Mouse (Mus musculus) heart, postnatal 25 days (tissue): Measurements from ENCODE around the gene Erf. TPM values are rescaled to one million over a fixed set of nuclear protein-coding genes. Genes with fewer than 3 reads are reported as not detected.

ENCODE experiments used
- DNase-seq: peaks from one replicate; pipeline ENCODE4 v3.0.0; 2022; ENCODE audit warnings: low spot score
- intact Hi-C: fragments of 180-260 bp; cut with DNase I; formaldehyde crosslinking; loops from one replicate; pipeline ENCODE4 v1.15.1; 2025
- total RNA-seq, 2 experiments: library from RNA; stranded (reverse); gene quantifications; 2 replicates each; pipeline ENCODE4 v1.2.3; 2021

Gene Erf
- total RNA-seq, 2 experiments from 2014 or later = 19.2 to 29.6 TPM

DNA sequence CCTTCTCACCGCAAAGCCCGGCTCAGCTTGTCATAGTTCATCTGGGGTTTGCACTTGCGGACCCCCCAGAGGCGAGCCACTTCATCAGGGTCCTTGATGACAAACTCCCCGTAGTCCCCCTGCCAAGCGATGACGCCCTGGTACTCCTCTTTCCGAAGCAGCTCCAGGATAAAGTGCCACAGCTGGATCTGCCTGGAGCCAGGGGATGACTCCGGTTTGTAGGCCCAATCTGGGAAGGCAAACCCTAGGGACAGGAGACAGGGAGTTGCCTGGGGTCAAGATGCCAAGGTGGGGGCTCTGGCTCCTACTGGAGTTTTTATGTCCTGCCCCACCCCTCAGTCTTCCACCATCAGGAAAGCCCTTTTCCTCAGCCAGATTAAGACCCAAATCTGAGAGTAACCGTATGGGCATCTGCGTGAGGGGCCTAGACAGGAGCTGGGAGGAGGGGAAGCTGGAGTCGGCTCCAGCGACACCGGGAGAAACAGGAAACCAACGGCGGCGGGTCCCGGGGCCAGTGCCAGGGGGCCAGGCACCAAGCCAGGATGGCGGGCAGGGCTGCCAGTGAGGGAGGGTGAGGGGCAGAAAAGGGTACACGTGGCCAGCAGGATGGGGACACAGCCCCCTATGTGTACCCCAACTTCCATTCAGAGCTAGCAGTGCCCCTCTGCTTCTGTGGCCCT, 4.3 kb downstream of the Erf start:
- intact Hi-C loops = no loop called here
- no peak for DNase-seq

DNA sequence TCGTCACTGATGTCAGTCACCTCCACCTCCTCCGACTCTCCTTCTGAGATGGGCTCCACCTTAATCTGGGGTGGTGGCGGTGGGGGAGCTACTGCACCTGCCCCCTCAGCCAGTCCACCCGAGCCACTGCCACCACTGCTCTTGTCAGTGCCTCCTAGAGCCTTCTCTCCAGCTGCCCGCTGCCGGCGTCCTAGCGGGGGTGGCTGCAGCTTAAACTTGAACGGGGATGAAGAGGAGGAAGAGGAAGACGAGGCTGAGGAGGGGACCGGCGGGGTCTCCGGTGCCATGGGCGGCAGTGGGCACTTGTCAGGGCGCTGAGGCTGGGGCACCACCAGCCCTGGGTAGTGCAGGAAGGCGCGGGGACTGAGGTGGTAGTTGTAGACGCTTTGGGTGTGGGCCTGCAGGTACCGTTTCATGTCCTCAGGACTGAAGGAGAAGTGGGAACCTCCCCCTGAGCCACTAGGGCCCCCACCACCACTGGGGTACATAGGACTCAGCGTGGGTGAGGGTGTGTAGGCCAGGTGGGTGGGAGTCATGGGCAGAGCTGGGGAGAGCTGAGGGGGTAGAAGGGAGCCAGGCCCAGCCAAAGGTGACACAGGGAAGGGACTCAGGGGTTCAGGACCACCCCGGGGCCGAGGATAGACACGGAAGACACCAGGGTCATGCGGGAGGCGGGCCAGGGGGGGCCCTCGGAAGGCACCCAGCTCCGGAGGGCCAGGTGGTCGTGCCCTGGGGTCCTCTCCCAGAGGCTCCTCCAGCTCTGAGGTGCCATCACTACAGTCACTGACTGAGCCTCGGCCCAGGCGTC, 5.8 kb downstream of the Erf start:
- DNase-seq = no peak
- intact Hi-C loops = loop anchor here (5.0 kb wide), 2 partner anchors 88 to 138 kb away; no protein-coding TSS in a partner anchor

DNA sequence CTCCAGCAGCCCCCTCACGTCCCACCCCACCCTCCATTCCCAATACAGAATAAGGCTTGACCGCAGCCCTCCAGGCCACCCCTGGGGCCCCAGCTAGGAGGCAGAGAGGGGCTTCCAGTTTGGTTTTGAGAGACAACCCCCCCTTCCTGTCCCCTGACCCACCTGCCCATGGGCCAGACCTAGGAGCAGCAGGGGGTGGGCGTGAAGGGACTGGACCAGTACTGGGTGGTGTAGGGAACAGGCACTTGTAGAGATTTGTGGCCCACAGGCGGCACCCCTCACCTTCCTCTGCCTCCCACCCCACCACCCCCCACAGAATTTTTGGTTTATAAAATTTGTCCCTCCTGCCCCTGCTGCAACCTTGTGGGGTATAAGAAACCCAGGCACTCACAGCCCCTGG, 7.2 kb downstream of the Erf start:
- no peak for DNase-seq
- intact Hi-C loops = loop anchor here (5.0 kb wide), 2 partner anchors 89 to 139 kb away; no protein-coding TSS in a partner anchor

DNA sequence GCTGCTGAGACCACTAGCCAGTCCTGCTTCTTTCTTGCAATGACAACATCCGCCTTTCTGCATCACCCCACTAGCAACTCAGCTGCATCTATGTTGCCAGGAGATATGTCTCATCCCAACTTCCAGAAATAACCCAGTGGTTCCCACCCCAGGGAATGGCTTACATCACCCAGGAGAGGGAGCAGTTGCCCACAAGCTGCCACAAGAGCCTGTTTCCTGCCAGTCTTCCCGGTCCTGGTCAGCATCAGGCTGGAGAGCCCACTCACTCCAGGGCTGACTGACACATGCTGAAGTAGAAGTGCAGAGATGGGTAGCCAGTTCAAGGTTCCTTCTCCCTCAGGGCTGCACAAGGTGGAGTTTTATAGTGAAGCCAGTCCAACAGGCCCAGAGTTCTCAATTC, 9.5 kb downstream of the Erf start:
- peak; percentile 44 for DNase-seq

DNA sequence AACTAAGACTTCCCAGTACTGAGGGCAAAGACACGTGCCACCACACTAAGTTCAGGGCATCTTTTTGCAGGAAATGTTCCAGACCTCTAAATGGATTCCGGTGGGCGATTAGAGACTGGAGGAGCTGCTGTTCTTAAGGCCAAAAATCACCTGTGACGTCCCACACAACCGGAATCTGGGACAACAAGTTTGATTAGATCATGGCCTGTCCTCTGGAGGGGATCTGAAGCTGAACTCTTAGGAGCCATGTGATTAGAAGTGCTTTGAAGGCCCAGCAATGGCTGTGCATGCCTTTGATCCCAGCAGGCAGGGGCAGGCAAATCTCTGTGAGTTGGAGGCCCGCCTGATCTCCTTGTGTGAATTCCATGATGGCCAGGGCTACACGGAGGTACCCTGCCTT, 9.9 kb downstream of the Erf start:
- no peak for DNase-seq
- intact Hi-C loops = loop anchor here (1.0 to 5.0 kb wide), 4 partner anchors 38 to 142 kb away; partner anchors contain the start of gene Megf8

More for the DNA sequence above, 9.5 kb downstream of the Erf start:
- intact Hi-C loops = loop anchor here (2.0 to 5.0 kb wide), 3 partner anchors 76 to 141 kb away; partner anchors contain the start of gene Megf8

DNA sequence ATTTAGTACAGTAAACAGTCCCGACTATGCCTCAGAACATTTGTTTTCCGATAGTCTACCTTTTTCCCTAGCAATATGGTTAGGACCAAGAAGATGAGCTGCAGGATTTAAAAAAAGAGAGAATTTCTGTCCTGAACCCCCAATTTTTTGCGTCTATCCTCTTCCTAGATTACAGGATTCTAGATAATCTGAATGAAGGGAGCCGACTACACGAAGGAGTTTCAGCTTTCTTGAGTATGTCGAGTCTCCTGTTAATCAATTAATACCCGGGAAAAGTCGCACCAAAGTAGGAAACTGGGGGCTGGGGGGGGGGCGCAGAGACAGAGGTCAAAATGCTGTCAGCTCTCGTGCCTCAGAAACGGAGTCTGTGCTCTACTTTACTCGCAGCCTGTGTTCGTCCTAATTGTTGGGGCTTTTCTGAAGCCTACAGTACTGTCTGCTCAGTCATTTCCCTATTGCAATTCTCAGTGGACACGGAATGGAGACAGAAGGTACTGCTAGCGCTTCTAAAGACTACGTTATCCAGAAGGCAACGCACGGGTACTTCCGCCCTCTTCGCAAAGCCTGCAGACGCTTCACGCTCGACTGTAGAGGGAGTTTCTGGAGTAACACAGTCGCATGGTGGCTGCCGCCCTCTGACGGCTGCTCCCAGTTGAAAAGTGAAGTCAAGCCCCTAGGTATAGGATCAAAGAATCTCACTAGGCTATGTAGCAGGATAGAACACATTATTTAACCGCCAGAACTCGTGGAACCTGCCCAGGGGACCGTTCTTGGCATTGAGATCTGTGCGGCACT, 11.5 kb downstream of the Erf start:
- intact Hi-C loops = loop anchor here (1.0 kb wide), 1 partner anchor 10 kb away; no protein-coding TSS in a partner anchor

DNA sequence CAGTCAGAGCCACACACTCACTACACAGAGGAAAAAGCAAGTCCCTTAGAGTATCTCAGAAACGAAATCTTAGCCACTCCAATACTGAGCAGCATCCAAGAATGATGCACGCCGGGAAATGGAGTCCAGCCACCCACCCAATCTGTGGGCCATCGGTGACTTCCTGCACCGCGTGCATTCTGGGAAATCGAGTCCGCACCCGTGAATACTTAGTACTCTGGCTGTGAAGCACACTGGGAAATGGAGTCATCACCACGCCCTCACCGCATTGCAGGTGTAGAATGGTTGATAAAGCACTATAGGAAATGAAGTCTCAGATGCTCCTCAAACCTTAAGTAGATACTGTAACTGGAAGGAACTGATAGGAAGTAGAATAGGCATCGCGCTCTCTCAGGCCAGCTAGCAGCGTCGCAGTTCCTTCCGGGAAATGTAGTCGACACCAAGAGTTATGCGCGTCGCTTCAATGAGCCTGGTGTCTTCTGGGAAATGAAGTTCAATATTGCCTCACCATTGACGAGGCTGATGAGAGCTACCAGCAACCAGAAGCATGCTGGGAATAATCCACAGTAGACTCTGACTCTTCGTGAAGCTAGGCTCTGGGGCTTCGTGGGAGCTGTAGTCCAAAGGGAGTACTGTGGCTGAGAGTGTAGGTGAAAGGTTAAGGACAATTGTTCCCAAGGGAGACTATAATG, 12.4 kb downstream of the Erf start:
- intact Hi-C loops = no loop called here
- DNase-seq = peak; percentile 89

More for the DNA sequence above, 11.5 kb downstream of the Erf start:
- DNase-seq = peak; percentile 77

DNA sequence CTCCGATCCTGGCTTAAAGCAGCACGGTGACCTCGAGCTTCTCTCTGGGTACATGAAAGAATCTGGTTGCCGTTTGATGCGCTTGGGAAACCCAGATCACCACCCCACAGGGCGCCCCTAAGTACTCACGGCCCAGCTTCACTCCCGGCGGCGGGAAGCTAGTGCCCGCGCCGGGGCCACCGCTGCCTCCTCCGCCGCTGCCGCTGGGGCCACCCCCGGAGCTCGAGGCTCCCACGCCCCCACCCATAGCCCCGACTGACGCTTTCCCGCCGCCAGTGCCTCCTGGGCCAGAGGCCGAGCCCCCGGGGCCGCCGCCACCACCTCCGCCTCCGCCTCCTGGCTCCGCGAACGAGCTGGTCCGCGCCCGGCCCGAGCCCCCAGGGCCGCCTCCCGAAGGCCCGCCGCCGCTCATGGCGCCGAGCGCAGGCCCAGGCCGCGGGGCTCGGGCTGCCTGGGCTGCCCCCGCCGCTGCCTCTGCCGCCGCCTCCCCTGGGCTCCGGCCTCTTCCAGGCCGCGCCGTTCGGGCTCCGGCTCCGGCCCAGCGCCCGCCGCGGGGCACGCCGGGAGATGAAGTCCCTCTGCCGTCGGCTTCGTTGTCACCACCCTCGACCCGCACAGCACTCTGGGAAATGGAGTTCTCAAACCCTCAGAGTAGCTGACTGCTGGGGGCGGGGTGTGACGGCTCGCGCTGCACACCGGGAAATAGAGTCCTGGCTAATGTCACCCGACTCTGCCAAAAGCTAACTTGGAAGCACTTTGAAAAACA, 13.1 kb downstream of the Erf start, which contains the start of gene Gsk3a:
Gene Gsk3a (minus strand): TSS at position 603 of the 766 bp plus-strand sequence.
- peak; percentile 97 for DNase-seq
- intact Hi-C loops = loop anchor here (2.0 kb wide), 1 partner anchor 15 kb away; no protein-coding TSS in a partner anchor

DNA sequence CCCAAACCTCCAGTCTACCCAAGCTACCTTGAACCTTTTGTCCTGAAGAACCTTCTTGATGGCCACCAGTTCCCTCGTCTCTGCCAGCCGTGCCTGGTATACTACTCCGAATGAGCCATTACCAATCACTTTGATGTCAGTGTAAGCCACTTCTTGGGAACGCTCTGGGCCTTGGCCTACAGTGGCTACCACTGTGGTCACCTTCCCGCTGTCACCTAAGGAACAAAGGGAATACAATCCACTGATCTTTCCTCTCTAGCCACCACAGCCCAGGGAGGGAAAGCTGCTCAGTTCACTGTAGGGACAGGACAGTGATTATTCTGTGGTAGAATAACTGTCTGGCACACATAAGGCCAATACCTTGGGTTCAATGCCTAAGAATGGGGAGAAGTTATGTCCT, 15.0 kb downstream of the Erf start:
- no peak for DNase-seq
- intact Hi-C loops = no loop called here

DNA sequence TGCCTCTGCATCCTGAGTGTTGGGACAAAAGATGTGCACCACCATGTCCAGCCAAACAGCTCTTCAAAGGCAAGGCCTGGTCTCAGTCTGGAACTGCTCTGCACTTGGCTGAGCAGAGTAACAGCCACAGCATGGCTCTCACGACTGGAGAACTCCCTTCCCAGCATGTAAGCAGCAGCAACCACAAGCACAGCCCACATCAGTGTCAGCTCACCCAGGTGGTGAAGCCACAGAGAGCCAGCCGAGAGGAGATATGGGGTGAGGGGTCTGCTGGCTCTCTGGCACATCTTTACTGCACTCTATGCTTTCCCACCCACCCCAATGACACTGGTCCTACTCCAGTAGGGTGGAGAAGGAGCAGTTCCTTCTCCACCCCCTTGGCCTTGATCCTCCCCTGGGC, 17.5 kb downstream of the Erf start:
- DNase-seq = no peak
- intact Hi-C loops = no loop called here

DNA sequence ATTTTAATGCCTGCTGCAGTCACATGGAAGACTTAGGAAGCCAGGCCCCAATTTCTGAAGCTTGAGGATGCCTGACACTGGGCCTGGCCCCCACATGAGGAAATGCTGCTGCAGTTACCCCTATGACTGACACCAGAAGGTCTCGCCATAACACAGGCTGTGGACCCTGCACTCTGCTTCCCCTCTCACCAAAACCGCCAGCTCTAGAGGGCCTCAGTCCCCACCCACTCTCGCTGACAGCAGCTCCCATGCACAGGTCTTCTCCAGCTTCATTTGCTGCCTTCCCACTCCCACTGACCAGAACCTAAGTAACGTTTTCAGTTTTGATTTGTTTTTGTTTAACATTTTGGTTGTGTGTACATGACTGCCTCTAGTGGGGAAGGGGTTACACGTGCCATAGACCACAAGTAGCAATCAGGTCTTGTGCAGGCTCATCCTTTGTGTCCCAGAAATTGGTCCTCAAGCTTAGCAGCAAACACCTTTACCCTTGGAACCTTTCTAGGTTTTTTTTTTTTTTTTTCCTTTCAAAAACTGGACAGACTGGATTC, 18.4 kb downstream of the Erf start:
- intact Hi-C loops = no loop called here
- no peak for DNase-seq

DNA sequence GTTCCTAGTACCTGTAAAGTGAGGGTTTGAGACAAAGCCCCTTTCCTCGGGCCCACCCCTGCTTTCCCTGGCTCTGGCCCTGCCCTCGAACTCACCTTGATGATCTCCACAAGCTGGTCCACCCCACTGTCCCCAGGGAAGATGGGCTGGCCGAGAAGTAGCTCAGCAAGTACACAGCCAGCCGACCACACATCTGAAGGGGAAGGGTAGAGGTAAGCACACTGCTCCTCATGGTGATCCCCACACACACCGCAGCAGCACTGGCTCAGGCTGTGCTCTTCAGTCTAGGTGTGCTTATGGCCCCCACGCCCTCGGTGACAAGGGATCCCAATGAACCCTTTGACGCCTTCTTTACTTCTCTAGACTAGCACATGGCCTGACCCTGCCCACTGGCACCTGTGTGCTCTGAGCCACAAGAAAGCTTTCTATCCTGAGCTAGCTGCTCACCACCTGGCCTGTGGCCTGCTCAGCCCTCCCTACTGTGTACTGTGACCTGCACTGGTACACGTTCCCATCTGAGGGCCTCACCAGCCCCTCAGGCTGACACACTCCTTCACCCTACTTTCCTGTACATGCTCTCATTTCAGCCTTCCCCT, 19.8 kb downstream of the Erf start:
- intact Hi-C loops = no loop called here
- DNase-seq = no peak

DNA sequence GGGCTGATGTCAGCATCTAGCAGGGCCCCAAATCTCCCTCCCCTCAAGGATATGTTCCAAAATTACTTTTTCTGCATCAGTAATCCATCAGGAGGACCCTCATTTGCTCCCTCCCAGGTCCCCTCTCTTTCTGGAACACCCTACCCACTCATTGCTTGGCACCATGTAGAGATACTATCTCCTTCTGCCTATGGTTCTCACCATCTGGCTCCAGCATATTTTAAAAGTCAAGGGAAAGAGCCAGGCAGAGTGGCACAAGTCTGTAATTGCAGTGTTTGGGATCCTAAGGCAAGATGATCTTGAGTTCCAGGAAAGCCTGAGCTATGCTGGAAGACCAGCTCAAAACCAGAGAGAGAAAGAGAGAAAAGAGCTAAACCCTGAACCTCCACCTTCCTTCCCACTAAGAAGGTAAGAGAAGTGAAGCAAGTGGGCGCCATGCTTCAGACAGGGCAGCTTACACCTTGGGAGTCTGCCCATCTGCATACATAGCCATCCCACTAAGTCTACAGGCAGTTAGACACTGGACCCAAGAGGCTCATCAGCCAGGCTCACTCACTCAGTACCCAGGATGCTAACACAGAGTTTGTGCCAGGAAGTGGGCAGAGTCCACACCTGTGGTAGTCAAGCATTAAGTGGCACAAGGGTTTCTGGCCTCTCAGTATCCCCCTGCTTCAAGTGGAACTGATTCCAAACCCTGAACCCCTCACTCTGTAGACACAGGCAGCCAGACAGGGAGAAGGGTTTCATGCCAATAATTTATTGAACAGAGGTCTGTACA, 22.8 kb downstream of the Erf start:
- no peak for DNase-seq
- intact Hi-C loops = no loop called here

DNA sequence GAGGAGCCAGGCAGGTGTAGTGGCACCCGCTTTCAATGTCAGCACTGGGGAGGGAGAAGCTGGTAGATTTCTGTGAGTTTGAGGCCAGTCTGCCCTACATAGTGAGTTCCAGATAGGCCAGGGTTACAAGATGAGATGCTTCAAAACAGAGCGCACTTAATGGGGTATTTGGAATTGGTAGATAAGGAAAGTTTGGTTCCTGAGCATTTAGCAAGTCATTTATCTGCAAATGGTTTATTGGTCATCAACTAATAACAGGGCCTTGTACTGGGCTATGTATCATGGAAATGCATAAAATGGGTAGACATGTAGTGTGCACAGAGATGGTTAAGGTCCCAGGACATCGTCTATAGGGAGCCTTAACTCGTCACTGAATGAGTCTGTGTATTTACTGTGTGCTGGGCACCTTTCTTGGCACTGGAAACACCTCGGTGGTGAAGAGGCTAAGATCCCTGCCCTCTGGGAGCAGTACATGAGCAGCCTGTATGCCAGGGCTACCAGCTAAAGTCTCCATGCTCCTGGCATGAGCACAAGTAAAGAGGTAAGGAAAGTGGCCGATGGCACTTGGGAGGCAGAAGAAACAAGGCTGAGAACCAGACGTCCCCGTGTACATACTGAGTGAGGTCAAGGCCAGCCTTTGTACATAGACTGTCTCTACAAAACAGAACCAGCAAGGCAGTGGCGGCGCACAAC, 28.1 kb downstream of the Erf start:
- DNase-seq = no peak
- intact Hi-C loops = loop anchor here (2.0 kb wide), 1 partner anchor 14 kb away; the partner anchor contains the start of gene Gsk3a

DNA sequence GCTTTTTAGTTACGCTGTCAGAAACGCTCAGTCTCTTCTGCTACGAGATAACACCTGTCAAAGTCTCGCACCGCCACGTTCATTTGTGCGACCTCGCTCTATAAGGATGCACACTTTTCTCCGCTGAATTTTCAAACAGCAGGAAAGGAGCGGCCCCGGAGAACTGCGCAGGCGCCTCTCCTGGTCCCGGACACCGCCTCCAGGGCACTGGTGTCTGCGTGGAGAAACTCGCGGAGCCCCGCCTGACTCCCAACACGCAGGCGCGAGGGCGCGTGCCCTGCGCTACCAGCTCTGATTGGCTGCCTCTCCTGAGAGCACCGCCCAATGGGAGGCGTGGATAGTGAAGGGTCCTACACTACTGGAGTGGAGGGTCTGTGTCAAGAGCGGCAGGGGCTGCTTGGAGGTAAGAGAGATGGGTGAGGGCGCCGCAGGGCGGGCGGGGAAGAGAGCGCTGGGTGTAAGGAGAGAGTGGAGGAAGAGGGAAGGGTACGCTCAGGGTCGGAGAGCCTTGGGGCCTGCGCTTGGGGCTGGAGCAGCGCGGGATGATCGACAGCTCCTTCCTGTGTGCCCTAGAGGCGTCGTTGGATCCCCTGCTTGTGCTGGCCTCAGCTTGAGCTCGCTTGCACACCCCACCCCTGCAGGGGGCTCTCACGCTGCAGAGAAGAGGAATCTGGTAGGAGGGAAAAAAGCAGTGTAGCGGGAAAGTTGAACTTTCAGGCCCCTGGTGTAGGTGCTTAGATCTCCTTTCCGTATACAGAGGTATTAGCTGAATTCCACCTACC, 29.3 kb downstream of the Erf start, which contains the start of gene Zfp526:
Gene Zfp526 (plus strand): TSS at position 324 of the 782 bp plus-strand sequence.
- DNase-seq = peak; percentile 98
- intact Hi-C loops = no loop called here
